Mouse (Mus musculus): ENCODE measurements around the gene Gm44805. TPM values are rescaled to one million over a fixed set of nuclear protein-coding genes. Genes with fewer than 3 reads are reported as not detected.

Gene Gm44805
- polyA plus RNA-seq, 1 experiment, result not detected

DNA sequence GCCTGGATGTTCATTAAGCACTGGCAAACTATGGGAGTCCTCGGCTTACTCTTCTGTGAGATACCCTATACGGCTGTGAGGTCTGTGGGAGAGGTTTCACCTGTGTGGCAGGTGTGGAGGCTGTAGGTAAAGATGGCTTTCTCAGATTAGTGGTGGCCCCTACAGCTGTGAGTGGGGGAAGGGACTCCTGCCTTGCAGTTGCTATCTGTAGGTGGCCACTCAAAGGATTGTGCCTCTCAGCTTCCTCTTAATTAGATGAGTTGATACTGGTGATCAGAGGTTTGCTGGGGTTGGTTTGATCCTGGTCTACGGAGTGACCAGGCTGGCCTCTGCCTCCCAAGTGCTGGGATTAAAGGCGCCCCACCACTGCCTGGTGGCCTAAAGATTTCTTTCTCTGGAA lies 23.3 kb upstream of the Gm44805 start:
- no peak for TF ChIP-seq POLR2A (IDR thresholded peaks at IDR 0.05; ENCODE audit: borderline replicate concordance, control insufficient read depth, low read depth, low read length)
- no peak for TF ChIP-seq CTCF (IDR thresholded peaks at IDR 0.05; ENCODE audit: control insufficient read depth, insufficient read depth, low read length)
- peaks cover 8% of the 10 kb centered on the region for H3K4me1 ChIP-seq (ENCODE audit: control insufficient read depth, insufficient read depth, low read length)
- no peak overlapping the region for H3K4me3 ChIP-seq (replicated peaks; ENCODE audit: control insufficient read depth, low read depth, low read length)
- H3K27ac ChIP-seq (ENCODE audit: control insufficient read depth, insufficient read depth, low read depth, low read length, poor library complexity), result no peak overlapping the region
- WGBS, result 88% methylated on average over 4 of the region's 4 CpGs

DNA sequence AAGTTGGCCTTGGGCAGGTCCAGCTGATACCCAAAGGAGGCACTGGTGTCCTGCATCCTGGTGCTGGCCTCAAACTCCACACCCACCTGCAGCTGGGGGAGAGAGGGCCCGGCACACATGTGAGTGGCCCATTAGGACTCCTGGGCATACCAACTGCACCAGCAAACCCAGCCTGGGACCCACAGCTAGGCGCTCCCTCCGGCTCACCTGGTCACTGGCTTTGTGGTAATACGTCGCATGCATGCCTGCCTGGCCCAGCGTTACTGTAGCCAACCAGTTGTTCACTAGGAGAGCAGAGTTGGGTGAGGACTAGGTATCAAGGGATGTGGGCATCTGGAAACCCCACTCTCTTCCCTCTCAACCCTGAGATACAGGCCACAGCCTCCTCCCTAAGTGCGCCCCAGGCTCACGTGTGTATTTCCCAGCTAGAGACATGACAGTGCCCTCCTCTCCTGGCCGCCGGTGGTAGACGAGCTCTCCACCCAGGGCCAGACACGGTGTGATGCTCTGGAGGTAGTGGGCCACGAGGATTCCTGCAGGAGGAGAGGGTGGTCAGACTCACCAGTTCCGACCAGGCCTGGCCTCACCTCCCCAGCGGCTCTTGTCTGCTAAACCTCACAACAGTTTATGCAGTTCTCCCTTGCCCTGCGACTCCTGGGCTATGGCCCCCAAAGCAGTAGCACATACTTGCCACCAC lies 21.8 kb upstream of the Gm44805 start:
- TF ChIP-seq CTCF (IDR thresholded peaks at IDR 0.05; ENCODE audit: control insufficient read depth, insufficient read depth, low read length) (no peak), POLR2A (IDR thresholded peaks at IDR 0.05; ENCODE audit: borderline replicate concordance, control insufficient read depth, low read depth, low read length) (no peak)
- Histone ChIP-seq H3K4me3 (replicated peaks; ENCODE audit: control insufficient read depth, low read depth, low read length) (no peak overlapping the region), H3K27ac (ENCODE audit: control insufficient read depth, insufficient read depth, low read depth, low read length, poor library complexity) (no peak overlapping the region), H3K4me1 (ENCODE audit: control insufficient read depth, insufficient read depth, low read length) (peaks cover 7% of the 10 kb centered on the region)
- 93% methylated on average over 16 of the region's 16 CpGs for WGBS

DNA sequence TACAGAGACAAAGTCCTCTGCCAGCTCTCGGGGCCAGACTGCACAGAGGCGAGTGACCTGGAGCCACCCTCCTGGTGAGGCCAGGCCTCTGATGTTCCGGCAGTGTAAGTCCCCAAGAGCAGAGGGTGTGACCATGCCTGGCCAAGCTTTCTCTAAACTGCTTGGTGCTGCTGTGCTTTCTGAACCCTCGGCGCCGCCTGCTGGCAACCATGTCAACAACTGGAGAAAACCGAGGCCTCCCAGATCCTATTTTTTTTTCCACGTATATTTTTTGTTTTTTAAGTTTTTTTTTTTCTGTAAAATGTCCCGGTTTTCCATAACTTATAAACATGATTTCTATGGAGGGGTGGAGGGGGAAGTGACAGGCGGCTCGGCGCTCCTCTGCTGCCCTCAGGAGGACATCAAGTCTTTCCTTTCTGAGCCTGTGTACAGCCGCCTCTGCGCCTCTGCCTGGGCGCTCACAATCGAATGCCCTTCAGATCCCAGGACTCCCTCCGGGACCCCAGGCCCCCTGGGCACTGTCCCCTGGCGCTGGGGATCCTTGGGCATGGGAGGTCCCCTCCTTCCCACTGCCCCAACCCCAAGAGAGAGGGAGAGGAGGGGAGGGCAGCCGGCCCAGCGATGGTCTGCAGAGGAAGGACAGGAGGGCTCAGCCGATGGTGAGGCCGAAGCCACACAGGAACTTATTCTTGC lies 20.0 kb upstream of the Gm44805 start:
- Histone ChIP-seq H3K4me3 (replicated peaks; ENCODE audit: control insufficient read depth, low read depth, low read length) (no peak overlapping the region), H3K4me1 (ENCODE audit: control insufficient read depth, insufficient read depth, low read length) (peaks cover 7% of the 10 kb centered on the region), H3K27ac (ENCODE audit: control insufficient read depth, insufficient read depth, low read depth, low read length, poor library complexity) (peak overlapping the region; percentile 43)
- WGBS, result 34% methylated on average over 22 of the region's 22 CpGs
- TF ChIP-seq POLR2A (IDR thresholded peaks at IDR 0.05; ENCODE audit: borderline replicate concordance, control insufficient read depth, low read depth, low read length) (no peak), CTCF (IDR thresholded peaks at IDR 0.05; ENCODE audit: control insufficient read depth, insufficient read depth, low read length) (peak; percentile 62)

DNA sequence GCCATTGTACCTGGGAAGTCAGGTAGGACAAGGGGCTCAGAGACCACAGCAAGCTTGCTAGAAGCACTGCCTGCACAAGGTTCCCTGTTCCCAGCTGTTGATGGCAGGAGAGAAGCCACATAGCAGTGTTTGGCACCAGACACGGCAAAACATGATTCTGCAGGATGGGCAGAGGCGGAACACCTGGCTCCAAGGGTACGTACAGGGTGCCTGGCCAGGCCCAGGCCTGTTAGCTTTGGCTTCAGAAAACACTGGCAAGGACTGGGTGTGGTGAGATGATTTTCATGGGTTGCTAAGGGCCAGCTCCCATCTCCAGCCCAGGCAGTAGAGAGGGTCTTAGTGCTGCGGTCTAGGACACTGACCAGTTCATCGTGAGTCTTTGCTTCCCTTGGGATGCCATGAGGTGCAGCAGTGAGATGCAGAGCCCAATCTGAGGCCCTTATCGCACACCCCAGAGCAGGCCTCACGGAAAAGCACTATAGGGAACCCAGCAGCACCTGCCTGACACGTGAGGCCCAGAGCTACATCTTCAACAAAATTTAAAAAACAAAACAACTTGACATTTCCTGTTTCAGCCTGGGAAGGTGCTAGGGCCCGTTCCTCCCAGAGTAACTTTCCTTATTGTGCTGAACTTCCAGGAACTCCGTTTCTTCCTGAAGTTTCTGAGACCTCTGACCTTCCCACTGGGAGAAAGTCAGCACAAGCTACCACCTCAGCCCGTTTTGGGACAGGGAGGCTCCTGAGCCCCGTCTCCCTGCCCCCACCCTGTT lies 19.3 kb upstream of the Gm44805 start:
- H3K27ac ChIP-seq (ENCODE audit: control insufficient read depth, insufficient read depth, low read depth, low read length, poor library complexity), result peak overlapping the region; percentile 40; the same call in 1 of the 2 replicates
- no peak overlapping the region for H3K4me3 ChIP-seq (replicated peaks; ENCODE audit: control insufficient read depth, low read depth, low read length)
- TF ChIP-seq POLR2A (IDR thresholded peaks at IDR 0.05; ENCODE audit: borderline replicate concordance, control insufficient read depth, low read depth, low read length), result no peak
- 58% methylated on average over 12 of the region's 12 CpGs for WGBS
- H3K4me1 ChIP-seq (ENCODE audit: control insufficient read depth, insufficient read depth, low read length), result peaks cover 7% of the 10 kb centered on the region

DNA sequence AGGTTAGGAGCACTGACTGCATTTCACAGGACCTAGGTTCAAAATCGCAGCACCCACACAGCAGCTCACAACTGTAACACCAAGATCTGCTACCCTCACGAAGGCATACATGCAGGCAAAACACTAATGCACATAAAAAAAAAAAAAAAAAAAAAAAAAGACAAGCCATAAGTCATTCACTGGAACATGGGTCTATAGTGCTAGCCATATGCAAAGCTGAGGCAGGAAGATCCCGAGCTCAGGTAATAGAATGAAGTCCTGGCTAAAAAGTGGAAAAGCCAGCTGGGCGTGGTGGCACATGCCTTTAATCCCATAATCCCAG lies 18.6 kb upstream of the Gm44805 start:
- Histone ChIP-seq H3K4me3 (replicated peaks; ENCODE audit: control insufficient read depth, low read depth, low read length) (no peak overlapping the region), H3K27ac (ENCODE audit: control insufficient read depth, insufficient read depth, low read depth, low read length, poor library complexity) (no peak overlapping the region), H3K4me1 (ENCODE audit: control insufficient read depth, insufficient read depth, low read length) (peaks cover 7% of the 10 kb centered on the region)
- no peak for TF ChIP-seq POLR2A (IDR thresholded peaks at IDR 0.05; ENCODE audit: borderline replicate concordance, control insufficient read depth, low read depth, low read length)
- TF ChIP-seq CTCF (IDR thresholded peaks at IDR 0.05; ENCODE audit: control insufficient read depth, insufficient read depth, low read length), result no peak
- whole genome bisulfite sequencing, result 38% methylated on average over 4 of the region's 4 CpGs

DNA sequence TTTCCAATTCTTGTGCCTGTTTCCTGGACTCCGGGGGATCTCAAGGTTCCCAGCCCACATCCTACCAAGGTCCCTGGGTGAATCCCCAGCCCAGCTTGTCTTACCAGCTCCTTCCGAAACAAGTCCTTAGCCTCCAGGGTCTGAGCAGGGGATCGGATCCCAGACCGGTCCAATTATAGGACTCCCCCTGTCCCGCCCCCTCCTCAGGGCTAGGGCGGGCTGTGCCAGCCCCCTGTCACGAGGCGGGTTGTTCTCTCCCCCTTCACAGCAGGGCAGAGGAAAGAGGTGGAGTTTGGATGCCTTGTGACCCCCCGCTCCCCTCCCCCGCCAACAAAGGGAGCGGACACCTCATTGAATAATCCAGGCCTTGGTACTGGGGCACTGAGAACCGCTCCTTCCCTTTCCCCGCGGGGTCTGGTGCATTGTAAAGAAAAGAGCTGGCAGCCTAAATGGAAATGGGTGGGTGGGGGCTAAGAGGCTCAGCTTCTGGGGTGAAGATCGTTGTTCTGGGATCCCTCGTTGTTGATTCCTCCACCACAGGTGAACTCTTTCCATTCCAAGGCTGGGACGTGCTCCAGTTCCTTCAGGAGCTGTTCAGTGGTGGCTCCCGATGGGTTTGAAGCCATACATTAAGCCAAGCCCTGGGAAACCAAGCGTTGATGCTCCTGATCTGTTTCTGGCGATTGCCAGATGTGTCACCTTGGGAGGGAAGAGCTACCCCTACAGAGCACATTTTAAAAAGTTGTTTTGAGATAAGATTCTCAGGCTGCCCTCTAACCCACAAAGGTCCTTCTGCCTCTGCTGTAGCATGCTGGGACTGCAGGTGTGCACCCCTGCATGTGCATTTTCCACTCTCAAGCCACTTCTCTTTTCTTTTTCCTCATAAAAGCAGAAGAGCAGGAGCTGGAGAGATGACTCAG lies 17.9 kb upstream of the Gm44805 start, which contains the start of gene Apoe:
Gene Apoe, minus strand, starts transcription at position 282 of the 920 bp plus-strand sequence.
- peak within 1 kb of the TSS; percentile 73 for H3K27ac ChIP-seq (ENCODE audit: control insufficient read depth, insufficient read depth, low read depth, low read length, poor library complexity)
- peaks cover 7% of the 10 kb centered on the region for H3K4me1 ChIP-seq (ENCODE audit: control insufficient read depth, insufficient read depth, low read length)
- peak within 1 kb of the TSS; percentile 19 for H3K4me3 ChIP-seq (replicated peaks; ENCODE audit: control insufficient read depth, low read depth, low read length)
- WGBS, result 3% methylated on average over 20 of the region's 20 CpGs
- TF ChIP-seq POLR2A (IDR thresholded peaks at IDR 0.05; ENCODE audit: borderline replicate concordance, control insufficient read depth, low read depth, low read length) (no peak), CTCF (IDR thresholded peaks at IDR 0.05; ENCODE audit: control insufficient read depth, insufficient read depth, low read length) (no peak)

DNA sequence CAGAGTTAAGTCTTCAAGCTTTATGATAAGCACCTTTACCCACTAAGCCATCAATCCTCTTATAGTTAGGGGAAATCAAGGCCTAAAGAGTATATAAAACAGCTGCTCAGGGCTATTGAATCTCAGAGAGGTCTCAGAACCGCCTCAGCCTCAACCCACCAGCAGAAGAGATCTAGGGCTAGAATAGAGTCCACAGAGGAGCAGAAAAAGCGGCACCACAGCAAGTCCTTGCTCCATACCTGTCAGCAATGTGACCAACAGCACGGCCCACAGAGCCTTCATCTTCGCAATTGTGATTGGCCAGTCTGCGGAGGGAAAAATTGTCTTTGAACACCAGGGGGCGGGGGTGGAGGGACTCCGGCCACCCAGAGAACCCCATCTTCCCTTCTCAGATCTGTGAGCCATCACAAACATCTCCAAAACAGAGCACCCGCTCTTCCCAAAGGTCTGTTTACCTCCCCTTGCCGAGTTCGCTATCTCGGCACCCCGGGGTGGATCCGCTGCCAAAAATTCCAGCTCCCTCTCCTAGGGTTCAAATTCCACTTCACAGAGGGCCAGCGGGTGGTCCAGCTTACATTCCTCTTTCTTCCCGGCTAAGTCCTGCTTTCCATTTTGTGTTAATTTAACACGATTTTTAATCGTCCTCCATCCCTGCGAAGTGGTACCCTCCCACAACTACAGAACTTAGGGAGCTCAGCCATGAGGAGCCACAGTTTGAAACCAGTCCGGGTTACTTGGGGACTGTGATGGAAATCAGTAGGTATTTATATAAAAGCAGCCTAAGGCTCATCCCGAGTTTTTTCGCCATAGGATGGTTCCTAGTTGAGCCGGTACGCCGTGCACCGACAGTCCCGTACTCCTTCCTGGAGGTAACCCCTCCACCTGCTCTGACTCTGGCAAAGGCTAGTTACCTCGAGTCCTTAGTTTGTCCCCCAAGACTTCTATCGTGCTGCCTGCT lies 17.0 kb upstream of the Gm44805 start:
- Histone ChIP-seq H3K4me1 (ENCODE audit: control insufficient read depth, insufficient read depth, low read length) (peaks cover 7% of the 10 kb centered on the region), H3K4me3 (replicated peaks; ENCODE audit: control insufficient read depth, low read depth, low read length) (peak overlapping the region; percentile 19), H3K27ac (ENCODE audit: control insufficient read depth, insufficient read depth, low read depth, low read length, poor library complexity) (peak overlapping the region; percentile 73; the same call in 1 of the 2 replicates)
- TF ChIP-seq POLR2A (IDR thresholded peaks at IDR 0.05; ENCODE audit: borderline replicate concordance, control insufficient read depth, low read depth, low read length), result no peak
- TF ChIP-seq CTCF (IDR thresholded peaks at IDR 0.05; ENCODE audit: control insufficient read depth, insufficient read depth, low read length), result no peak
- WGBS, result 6% methylated on average over 28 of the region's 28 CpGs

All from bone marrow, adult 2 months (tissue).